Mouse (Mus musculus) left cerebral cortex, postnatal 10 days (tissue): ENCODE data around the gene Khnyn. TPM values are rescaled to one million over a fixed set of nuclear protein-coding genes. Genes with fewer than 3 reads are reported as not detected.

ENCODE experiments used
- DNase-seq, 2 experiments: peaks; one replicate each; pipeline ENCODE4 v3.0.0; 2021 to 2022; ENCODE audit warnings: low spot score in 2 of 2, mixed read lengths in 1 of 2; ENCODE audit errors: extremely low spot score in 1 of 2
- intact Hi-C: fragments of 180-260 bp; cut with DNase I; formaldehyde crosslinking; loops from one replicate; pipeline ENCODE4 v1.15.1; 2025
- total RNA-seq, 2 experiments: library from RNA; stranded (reverse); gene quantifications; 2 replicates each; pipeline ENCODE4 v1.2.3; 2021

Gene Khnyn
- total RNA-seq: 10 to 100 TPM in 1 of 2 experiments, 1 to 10 TPM in 1; 9.8 to 11.3 TPM

DNA sequence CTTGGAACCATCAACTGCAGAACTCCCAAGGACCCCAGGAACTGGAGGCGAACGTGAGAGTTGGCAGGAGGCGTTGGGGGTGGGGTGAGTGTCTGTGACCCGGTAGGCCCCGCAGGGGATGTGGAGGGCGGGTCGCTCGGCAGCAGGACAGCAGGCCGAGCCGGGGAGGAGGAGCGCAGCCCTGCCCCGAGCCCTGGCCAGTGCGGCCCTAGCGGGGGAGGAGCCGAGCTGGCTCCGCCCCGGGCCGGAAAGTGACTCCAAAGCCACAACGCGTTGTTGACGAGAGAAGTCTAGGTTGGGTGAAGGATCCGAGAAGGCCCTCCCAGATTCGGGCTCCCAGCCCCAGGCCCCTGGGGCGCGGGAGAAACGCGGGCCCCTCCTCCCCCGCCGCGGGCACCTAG, at the start of gene Khnyn:
TSS of gene Khnyn (plus strand) at position 235 of the 401 bp plus-strand sequence.
- intact Hi-C loops: no loop called here
- peak; percentile 67 to 95 for DNase-seq

DNA sequence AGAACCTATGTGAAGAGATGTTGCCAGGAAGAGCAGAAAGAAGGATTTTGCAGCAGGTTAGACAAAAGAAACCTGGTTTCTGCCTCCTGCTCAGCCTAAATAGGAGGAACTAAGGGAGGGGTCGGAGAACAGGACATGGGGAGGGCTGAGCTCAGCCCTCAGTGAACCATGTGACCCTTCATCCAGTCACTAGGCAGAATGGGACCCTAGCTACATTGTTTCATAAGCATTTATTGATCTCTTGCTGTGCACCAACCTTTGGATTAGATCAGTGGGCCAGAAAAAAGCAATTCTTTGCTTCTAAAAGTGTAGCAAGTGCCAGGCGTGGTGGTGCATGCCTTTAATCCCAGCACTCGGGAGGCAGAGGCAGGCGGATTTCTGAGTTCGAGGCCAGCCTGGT, 46.4 kb upstream of the Khnyn start:
- intact Hi-C loops: no loop called here
- DNase-seq: no peak

- DNase-seq: no peak
- intact Hi-C loops: no loop called here
Measured at GRCm38 (mm10) chr14:55838740-55839139, 46.0 kb upstream of the Khnyn start.

DNA sequence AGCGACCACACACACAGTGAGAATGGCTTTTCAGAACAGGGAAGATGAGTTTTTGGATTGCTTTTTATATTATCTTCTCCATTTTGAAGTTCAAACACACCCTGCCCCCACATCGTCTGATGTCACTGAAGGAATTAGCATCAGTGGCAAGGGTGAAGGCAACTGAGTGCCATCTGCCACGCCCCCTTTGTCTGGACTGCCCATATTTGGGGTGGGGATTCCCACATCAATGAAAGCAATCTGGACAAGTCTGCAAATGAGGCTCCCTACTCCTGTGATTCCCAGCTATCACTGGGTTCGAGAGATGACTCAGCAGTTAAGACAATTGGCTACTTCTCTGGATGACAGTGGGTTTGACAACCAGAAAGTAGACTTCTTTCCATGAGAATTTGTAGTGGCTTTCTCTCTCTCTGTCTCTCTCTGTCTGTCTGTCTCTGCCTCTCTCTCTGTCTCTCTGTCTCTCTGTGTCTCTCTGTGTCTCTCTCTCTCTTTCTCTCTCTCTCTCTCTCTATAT, 43.8 kb upstream of the Khnyn start:
- DNase-seq: no peak
- intact Hi-C loops: no loop called here

- intact Hi-C loops: no loop called here
- DNase-seq: no peak
Measured at GRCm38 (mm10) chr14:55842794-55843193, 42.0 kb upstream of the Khnyn start.

DNA sequence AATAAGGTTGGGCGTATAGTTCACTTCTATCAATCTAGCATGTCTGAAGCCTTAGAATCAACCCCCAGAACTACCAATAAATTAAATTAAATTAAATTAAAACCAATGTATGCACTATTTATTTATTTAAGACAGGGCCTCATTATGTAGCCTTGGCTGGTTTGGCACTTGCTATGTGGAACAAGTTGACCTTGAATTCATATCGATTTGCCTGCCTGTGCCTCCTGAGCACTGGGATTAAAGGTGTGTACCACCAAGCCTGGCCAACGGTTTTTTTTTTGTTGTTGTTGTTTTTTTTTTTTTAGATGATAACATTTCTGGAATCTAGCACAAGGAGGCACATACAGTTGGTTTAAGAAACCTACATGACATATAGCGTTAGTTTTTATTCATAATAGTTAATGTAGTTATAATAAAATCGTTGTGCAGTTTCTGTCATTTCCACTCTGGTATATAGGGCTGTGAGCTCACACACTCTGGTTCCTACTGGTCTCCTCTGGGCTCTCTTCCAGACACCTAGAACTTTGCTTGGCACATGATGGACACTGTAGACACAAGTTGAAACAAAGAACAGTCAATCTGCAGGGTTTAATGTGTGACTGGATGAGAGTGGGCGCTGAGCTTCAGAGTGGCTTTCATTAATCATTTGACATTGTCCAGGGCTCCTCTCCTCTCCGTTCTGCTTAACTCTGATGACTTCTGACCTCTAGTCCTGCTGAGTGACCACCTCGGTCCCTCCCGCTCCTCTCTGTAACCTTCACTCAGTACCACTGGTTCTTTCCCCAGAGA, 39.0 kb upstream of the Khnyn start:
- intact Hi-C loops: no loop called here
- DNase-seq: no peak

GRCm38 (mm10) chr14:55850885-55851284, 33.9 kb upstream of the Khnyn start:
- intact Hi-C loops: no loop called here

GRCm38 (mm10) chr14:55852646-55853551, 31.8 kb upstream of the Khnyn start:
- intact Hi-C loops: no loop called here
- peak; percentile 27 to 72 for DNase-seq

More at GRCm38 (mm10) chr14:55850885-55851284, 33.9 kb upstream of the Khnyn start:
- DNase-seq: no peak

DNA sequence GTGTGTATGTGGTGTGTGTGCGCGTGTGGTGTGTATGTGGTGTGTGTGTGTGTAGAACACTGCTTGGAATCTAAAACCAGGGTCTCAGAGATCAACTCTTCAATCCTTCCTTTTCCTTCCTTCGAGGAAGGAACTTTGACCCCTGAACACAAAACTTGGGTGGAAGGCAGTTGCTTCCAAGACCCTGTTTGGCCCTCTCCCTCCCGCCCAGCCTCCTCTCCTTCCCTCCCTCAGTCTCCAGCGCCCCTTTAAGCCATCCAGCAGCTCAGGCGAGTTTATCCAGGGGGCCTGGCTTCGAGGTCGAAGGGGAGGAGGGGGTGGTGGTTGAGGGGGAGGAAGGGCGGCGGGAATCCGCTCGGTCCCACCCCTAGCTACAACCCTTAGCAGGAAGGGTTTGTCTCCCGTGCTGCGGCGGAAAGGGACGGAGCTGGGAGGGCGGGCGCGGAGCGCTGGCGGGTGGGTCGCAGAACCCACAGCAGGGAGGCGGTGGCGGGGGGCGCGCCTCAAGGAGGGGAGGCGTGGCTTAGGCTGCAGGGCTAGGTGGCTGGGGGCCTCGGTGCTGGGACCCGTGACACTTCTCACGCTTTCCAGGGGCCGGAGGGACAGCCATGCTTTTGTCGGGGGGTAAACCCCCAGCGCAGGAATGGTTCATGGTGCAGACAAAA, 31.0 kb upstream of the Khnyn start, which contains the start of gene Nynrin:
TSS of gene Nynrin (plus strand) at position 390 of the 665 bp plus-strand sequence.
- intact Hi-C loops: no loop called here

GRCm38 (mm10) chr14:55854406-55855100, 30.2 kb upstream of the Khnyn start:
- intact Hi-C loops: no loop called here
- no peak for DNase-seq

More for the DNA sequence above, 31.0 kb upstream of the Khnyn start, which contains the start of gene Nynrin:
- DNase-seq: peak; percentile 23 to 89

DNA sequence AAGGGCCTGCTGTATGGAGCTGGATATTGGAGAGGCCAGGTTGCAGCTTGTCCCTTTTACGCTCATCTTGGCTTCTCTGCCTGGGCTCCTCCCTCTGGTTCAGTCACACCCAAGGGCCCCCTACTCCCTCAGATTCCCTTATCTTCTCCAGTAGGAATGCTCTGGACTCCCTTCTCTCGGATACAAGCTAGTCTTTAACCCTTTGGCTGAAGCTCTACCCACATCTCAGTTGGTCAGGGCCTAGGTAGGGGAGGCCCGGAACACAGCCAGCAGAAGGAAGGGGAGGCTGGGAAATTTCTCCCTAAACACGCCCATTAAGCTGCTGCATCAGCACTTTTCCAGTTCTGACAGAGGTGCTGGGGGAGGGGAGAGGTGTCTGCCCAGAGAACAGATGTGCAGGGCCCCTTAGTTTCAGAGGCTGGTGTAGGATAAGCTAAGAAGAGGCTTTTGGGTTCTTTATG, 29.6 kb upstream of the Khnyn start:
- peak in 1 of 2 experiments; percentile 64 for DNase-seq
- intact Hi-C loops: no loop called here

DNA sequence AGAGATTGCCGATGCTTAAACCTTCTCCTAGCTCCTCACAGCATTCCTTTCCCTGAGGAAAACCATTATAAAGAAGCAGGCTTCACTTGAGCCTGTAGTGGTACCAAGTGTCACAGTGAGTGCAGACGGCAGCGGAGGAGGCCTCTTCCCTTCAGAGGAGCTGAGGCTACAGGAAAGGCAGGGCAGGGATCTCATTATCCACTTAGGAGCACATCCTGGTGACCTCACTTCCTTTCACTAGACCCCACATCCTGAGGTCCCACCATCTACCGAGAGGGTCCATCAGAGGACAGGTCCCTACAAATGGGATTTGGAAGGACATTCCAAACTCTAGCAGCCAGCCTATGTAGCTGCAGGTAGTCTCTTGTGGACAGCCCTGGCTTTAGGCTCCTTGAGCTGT, 27.2 kb upstream of the Khnyn start:
- intact Hi-C loops: no loop called here
- DNase-seq: no peak

DNA sequence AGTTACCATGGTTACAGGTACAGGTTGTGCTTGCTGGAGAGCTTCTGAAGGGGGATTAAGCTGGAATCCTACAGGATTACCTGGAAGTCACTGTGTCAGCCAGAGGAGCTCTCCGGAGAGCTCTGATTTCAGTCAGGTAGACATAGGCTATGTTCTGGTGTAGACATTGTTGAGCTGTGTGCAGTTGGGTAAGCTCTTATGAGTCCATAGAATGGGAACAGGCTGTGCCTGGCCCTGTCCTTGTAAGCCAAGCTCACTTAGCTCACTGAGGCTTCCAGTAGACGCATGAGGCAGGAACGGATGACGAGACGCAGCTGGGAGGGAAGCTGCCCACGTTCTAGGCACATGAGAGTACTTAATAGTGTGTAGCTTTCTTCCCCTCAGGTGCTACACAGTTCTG, 22.6 kb upstream of the Khnyn start:
- intact Hi-C loops: loop anchor here (5.0 kb wide), 1 partner anchor 40 kb away; the partner anchor contains the start of gene Nfatc4
- no peak for DNase-seq

DNA sequence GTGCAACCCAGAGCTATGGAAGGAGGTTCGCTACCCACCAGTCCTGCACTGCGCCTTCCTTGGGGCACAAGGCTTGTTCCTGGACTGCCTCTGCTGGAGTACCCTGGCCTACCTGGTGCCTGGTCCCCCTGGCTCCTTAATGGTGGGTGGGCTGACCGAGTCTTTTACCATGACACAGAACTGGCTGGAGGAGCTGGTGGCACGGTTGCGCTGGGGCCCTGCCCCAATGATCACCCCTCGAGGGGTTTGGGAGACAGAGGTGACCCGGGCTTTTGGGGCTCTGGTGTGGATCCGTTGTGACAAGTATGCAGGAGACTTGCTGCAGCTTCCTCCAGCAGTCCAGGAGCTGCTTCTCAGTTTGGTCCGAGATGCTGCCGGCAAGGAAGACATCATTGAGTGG, 21.8 kb upstream of the Khnyn start:
- no peak for DNase-seq
- intact Hi-C loops: loop anchor here (5.0 kb wide), 1 partner anchor 41 kb away; the partner anchor contains the start of gene Nfatc4

DNA sequence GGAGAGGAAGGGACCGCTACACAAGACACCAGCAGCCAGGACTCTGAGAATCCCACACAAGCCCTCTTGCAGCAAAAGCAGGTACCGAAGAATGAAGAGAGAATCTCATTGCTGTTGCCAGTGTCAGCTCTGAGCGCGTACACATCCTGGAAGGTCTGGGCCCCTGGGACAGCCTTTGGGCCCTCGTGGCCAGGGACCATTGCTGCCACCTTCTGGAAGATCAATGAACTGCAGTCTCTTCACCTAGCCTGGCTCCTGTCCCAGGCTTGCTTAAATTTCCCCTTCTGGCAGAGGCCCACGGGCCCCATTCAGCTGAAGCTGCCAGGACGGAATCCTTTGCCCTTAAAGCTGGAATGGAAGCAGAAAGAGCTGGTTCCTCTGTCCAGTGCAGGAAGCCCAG, 21.0 kb upstream of the Khnyn start:
- intact Hi-C loops: loop anchor here (5.0 kb wide), 1 partner anchor 41 kb away; the partner anchor contains the start of gene Nfatc4
- DNase-seq: peak; percentile 39 to 76

DNA sequence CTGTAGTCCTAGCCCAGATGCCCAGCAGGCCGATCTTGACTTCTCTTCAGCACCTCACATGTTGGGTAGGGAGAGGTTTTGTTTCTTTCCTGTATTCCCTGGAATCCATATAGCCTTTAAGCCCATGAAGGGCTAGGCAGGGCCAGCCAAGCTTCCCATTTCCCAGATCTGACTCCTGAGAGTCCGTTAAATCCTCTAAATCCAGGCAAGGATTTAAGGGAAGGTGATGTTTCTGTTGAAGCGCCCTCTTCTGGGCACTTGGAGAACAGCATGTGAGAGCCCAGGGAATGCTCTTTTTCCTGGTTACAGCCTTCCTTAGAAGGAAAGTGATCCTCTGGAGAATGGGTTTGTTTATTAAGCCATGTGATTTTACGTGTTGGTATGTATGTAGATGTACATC, 17.8 kb upstream of the Khnyn start:
- intact Hi-C loops: no loop called here
- DNase-seq: peak in 1 of 2 experiments; percentile 56

GRCm38 (mm10) chr14:55868230-55869026, 16.3 kb upstream of the Khnyn start:
- intact Hi-C loops: no loop called here
- no peak for DNase-seq
